Mouse (Mus musculus): ENCODE measurements around the gene Atraid. TPM values are rescaled to one million over a fixed set of nuclear protein-coding genes. Genes with fewer than 3 reads are reported as not detected.
"Not testable (repeated sequence)": the region's sequence is repeated elsewhere in the genome, so short reads cannot be mapped to it uniquely, and the experiment has no call there.

The Atraid gene
- total RNA-seq, 2 experiments from 2014 or later: 42.4 to 43.6 TPM

GRCm38 (mm10) chr5:31050427-31050826 is 2.3 kb downstream of the Atraid start:
- intact Hi-C loops (cut with DNase I): no loop called here
- no peak for DNase-seq

- DNase-seq; intact Hi-C loops (cut with DNase I): not testable (repeated sequence)
These were observed 5.6 kb downstream of the Atraid start for GRCm38 (mm10) chr5:31053728-31054127.

GRCm38 (mm10) chr5:31054261-31055215 is 6.4 kb downstream of the Atraid start, which contains the start of gene Cad:
Gene Cad, plus strand, starts transcription at chr5:31054780.
- peak; percentile 92 to 94 for DNase-seq

GRCm38 (mm10) chr5:31055216-31056140 is 7.4 kb downstream of the Atraid start:
- DNase-seq: no peak
- intact Hi-C loops (cut with DNase I): loop anchor here (5.0 kb wide), 1 partner anchor 52 kb away; the partner anchor contains the start of genes Dnajc5g and Slc30a3

More at GRCm38 (mm10) chr5:31054261-31055215, 6.4 kb downstream of the Atraid start, which contains the start of gene Cad:
- intact Hi-C loops (cut with DNase I): loop anchor here (5.0 kb wide), 1 partner anchor 53 kb away; the partner anchor contains the start of genes Dnajc5g and Slc30a3

GRCm38 (mm10) chr5:31069810-31070209 is 21.7 kb downstream of the Atraid start:
- DNase-seq: no peak
- intact Hi-C loops (cut with DNase I): no loop called here

GRCm38 (mm10) chr5:31071059-31071458 is 22.9 kb downstream of the Atraid start:
- DNase-seq: no peak
- intact Hi-C loops (cut with DNase I): no loop called here

GRCm38 (mm10) chr5:31071821-31072220 is 23.7 kb downstream of the Atraid start:
- intact Hi-C loops (cut with DNase I): no loop called here
- DNase-seq: no peak

- no peak for DNase-seq
- intact Hi-C loops (cut with DNase I): no loop called here
These were observed 25.1 kb downstream of the Atraid start for GRCm38 (mm10) chr5:31073176-31073575.

- DNase-seq: no peak
These were observed 28.2 kb downstream of the Atraid start for GRCm38 (mm10) chr5:31076346-31076745.

GRCm38 (mm10) chr5:31080059-31080794 is 32.1 kb downstream of the Atraid start:
- DNase-seq: no peak
- intact Hi-C loops (cut with DNase I): no loop called here

More at GRCm38 (mm10) chr5:31076346-31076745, 28.2 kb downstream of the Atraid start:
- intact Hi-C loops (cut with DNase I): no loop called here

GRCm38 (mm10) chr5:31080795-31081164 is 32.7 kb downstream of the Atraid start:
- intact Hi-C loops (cut with DNase I): no loop called here
- DNase-seq: no peak

GRCm38 (mm10) chr5:31081386-31081785 is 33.3 kb downstream of the Atraid start:
- intact Hi-C loops (cut with DNase I): no loop called here
- DNase-seq: no peak

- DNase-seq: peak in 1 of 2 experiments; percentile 58
- intact Hi-C loops (cut with DNase I): no loop called here
These were observed 34.2 kb downstream of the Atraid start for GRCm38 (mm10) chr5:31082355-31082754.

GRCm38 (mm10) chr5:31082935-31083625 is 35.0 kb downstream of the Atraid start:
- intact Hi-C loops (cut with DNase I): no loop called here
- no peak for DNase-seq

GRCm38 (mm10) chr5:31083949-31084348 is 35.8 kb downstream of the Atraid start:
- no peak for DNase-seq
- intact Hi-C loops (cut with DNase I): no loop called here

- intact Hi-C loops (cut with DNase I): no loop called here
- DNase-seq: no peak
These were observed 38.5 kb downstream of the Atraid start for GRCm38 (mm10) chr5:31086606-31087005.

GRCm38 (mm10) chr5:31087131-31087530 is 39.0 kb downstream of the Atraid start:
- DNase-seq: no peak
- intact Hi-C loops (cut with DNase I): no loop called here

GRCm38 (mm10) chr5:31092231-31092975 is 44.3 kb downstream of the Atraid start:
- DNase-seq: no peak
- intact Hi-C loops (cut with DNase I): no loop called here

Data from gastrocnemius, postnatal 36 days (tissue).